Mouse (Mus musculus): ENCODE measurements around the gene Rars2. TPM values are rescaled to one million over a fixed set of nuclear protein-coding genes. Genes with fewer than 3 reads are reported as not detected.
"Not testable (repeated sequence)": the region's sequence is repeated elsewhere in the genome, so short reads cannot be mapped to it uniquely, and the experiment has no call there.

The Rars2 gene
- polyA plus RNA-seq (2015; fragmentation: Nextera tagmentation; extraction: Ambion mirVana): 57.1 and 60.2 TPM in 2 replicates

- no peaks in the 10 kb centered on the region for H3K27me3 ChIP-seq
- H3K4me2 ChIP-seq (replicated peaks): peak within 1 kb of the TSS; percentile 82
- H3K27ac ChIP-seq (replicated peaks): peak within 1 kb of the TSS; percentile 91
- peaks cover 2% of the 10 kb centered on the region; the same call in 1 of the 2 replicates for H3K36me3 ChIP-seq
- peaks cover 24% of the 10 kb centered on the region for H3K4me1 ChIP-seq
- peak within 1 kb of the TSS; percentile 91 for H3K4me3 ChIP-seq
- peak; percentile 99 for ATAC-seq (replicated peaks)
- H3K9ac ChIP-seq (replicated peaks): peak within 1 kb of the TSS; percentile 79
- H3K9me3 ChIP-seq: no peaks in the 10 kb centered on the region
- WGBS: under 1% methylated on average over 42 of the region's 42 CpGs
These were observed at the start of gene Rars2, which contains the start of gene Orc3 for GRCm38 (mm10) chr4:34614630-34615094. Gene Rars2, plus strand, starts transcription at chr4:34614957. Gene Orc3, minus strand, starts transcription at chr4:34614944.

DNA sequence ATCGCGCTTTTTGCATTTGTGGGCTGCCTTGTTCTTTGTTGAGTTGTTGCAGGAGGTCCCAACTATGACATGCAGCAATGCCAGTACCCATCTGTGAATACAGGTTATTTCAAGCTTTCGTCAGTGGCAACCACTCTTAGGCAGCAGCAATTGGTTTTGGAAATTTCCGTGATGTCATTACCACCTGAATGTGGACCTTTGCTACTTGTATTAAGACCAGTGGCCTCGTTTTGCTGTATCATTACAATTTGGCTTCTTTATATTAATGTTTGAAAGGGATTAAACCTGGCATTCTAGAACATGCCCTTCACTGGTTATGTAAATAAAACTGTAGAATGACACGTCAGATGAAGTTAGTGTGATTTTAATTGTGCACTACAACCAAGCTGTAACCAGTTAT is 48.5 kb upstream of the Rars2 start:
- no peaks in the 10 kb centered on the region for H3K9me3 ChIP-seq
- no peak overlapping the region for H3K9ac ChIP-seq (replicated peaks)
- H3K4me1 ChIP-seq: 0 out of 2 replicates have a peak, but pooled peaks cover 3% of the 10 kb centered on the region
- H3K4me2 ChIP-seq (replicated peaks): no peak overlapping the region
- H3K36me3 ChIP-seq: peaks cover 64% of the 10 kb centered on the region
- no peak overlapping the region for H3K27ac ChIP-seq (replicated peaks)
- H3K4me3 ChIP-seq: no peak overlapping the region
- 89% methylated on average over 6 of the region's 6 CpGs for WGBS
- no peaks in the 10 kb centered on the region for H3K27me3 ChIP-seq
- ATAC-seq (replicated peaks): no peak

- WGBS: 86% methylated on average over 2 of the region's 2 CpGs
- no peak for ATAC-seq (replicated peaks)
- H3K27ac ChIP-seq (replicated peaks): no peak overlapping the region
- H3K4me2 ChIP-seq (replicated peaks): no peak overlapping the region
- H3K9me3 ChIP-seq: no peaks in the 10 kb centered on the region
- no peak overlapping the region for H3K4me3 ChIP-seq
- no peaks in the 10 kb centered on the region for H3K4me1 ChIP-seq
- no peaks in the 10 kb centered on the region for H3K27me3 ChIP-seq
- H3K36me3 ChIP-seq: peaks cover 87% of the 10 kb centered on the region
- H3K9ac ChIP-seq (replicated peaks): no peak overlapping the region
These were observed 41.9 kb upstream of the Rars2 start for GRCm38 (mm10) chr4:34572876-34573275.

DNA sequence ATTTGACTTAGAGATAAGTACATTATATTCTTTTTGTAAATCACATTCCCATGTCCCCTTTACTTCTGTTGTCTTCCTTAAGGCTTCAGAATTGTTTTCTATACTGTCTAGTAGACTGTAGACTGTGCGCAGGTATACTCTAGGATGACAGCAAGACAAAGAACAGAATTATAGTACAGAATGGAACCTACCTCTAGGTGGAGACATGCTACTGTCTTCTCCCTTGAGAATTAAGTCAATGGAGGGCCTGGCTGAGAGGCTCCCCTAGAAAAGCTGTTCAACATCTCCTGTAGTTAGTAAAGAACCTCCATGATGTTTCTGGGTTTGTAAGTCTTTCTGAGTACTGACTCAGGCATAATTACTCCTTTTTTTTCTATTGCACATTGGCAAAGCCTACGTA is 37.7 kb upstream of the Rars2 start:
- no peak overlapping the region for H3K4me3 ChIP-seq
- no peaks in the 10 kb centered on the region for H3K27me3 ChIP-seq
- no peaks in the 10 kb centered on the region for H3K9me3 ChIP-seq
- no peak for ATAC-seq (replicated peaks)
- H3K4me2 ChIP-seq (replicated peaks): no peak overlapping the region
- H3K4me1 ChIP-seq: no peaks in the 10 kb centered on the region
- H3K9ac ChIP-seq (replicated peaks): no peak overlapping the region
- no peak overlapping the region; the same call in 1 of the 2 replicates for H3K27ac ChIP-seq (replicated peaks)
- 93% methylated on average over 2 of the region's 2 CpGs for WGBS
- peaks cover 79% of the 10 kb centered on the region for H3K36me3 ChIP-seq

DNA sequence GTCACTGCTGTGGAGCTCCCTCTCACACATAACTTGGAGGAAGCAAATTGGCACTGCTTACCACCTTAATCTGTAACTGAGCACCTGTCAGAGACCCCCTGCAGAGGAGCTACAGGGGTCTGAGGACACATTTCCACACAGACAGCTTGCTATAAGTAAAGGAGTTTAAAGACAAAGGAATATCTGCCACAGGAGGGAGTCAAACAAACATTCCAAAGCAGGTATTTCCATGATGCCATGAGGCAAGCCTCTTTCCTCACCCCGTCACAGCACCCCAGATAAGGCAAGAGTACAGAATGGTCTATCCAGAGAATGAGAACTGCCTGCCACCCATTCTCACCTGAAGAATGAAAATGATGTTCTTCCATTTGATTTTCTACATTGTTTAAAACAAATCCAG is 35.5 kb upstream of the Rars2 start:
- no peaks in the 10 kb centered on the region for H3K4me1 ChIP-seq
- H3K4me3 ChIP-seq: no peak overlapping the region
- no peak overlapping the region for H3K9ac ChIP-seq (replicated peaks)
- no peak overlapping the region for H3K4me2 ChIP-seq (replicated peaks)
- no peak for ATAC-seq (replicated peaks)
- no peak overlapping the region for H3K27ac ChIP-seq (replicated peaks)
- no peaks in the 10 kb centered on the region for H3K9me3 ChIP-seq
- 97% methylated on average over 1 of the region's 1 CpGs for WGBS
- H3K27me3 ChIP-seq: no peaks in the 10 kb centered on the region
- peaks cover 81% of the 10 kb centered on the region for H3K36me3 ChIP-seq

- ATAC-seq (replicated peaks); H3K4me2 ChIP-seq (replicated peaks); H3K9me3 ChIP-seq; H3K27ac ChIP-seq (replicated peaks); H3K9ac ChIP-seq (replicated peaks); H3K4me1 ChIP-seq; H3K27me3 ChIP-seq; H3K4me3 ChIP-seq: not testable (repeated sequence)
- 89% methylated on average over 1 of the region's 1 CpGs for WGBS
- H3K36me3 ChIP-seq: peaks cover 72% of the 10 kb centered on the region
These were observed 33.3 kb upstream of the Rars2 start for GRCm38 (mm10) chr4:34581489-34581888.

GRCm38 (mm10) chr4:34581990-34582389 is 32.8 kb upstream of the Rars2 start:
- no peaks in the 10 kb centered on the region for H3K4me1 ChIP-seq
- no peak for ATAC-seq (replicated peaks)
- 85% methylated on average over 7 of the region's 7 CpGs for WGBS
- H3K4me2 ChIP-seq (replicated peaks): no peak overlapping the region
- no peak overlapping the region for H3K27ac ChIP-seq (replicated peaks)
- no peak overlapping the region for H3K9ac ChIP-seq (replicated peaks)
- H3K36me3 ChIP-seq: peaks cover 70% of the 10 kb centered on the region
- H3K4me3 ChIP-seq: no peak overlapping the region
- H3K27me3 ChIP-seq: no peaks in the 10 kb centered on the region
- no peaks in the 10 kb centered on the region for H3K9me3 ChIP-seq

- no peaks in the 10 kb centered on the region for H3K9me3 ChIP-seq
- no peak overlapping the region for H3K27ac ChIP-seq (replicated peaks)
- H3K9ac ChIP-seq (replicated peaks): no peak overlapping the region
- 62% methylated on average over 5 of the region's 5 CpGs for WGBS
- no peaks in the 10 kb centered on the region for H3K27me3 ChIP-seq
- H3K4me2 ChIP-seq (replicated peaks): no peak overlapping the region
- H3K4me3 ChIP-seq: no peak overlapping the region
- H3K36me3 ChIP-seq: peaks cover 66% of the 10 kb centered on the region
- no peak for ATAC-seq (replicated peaks)
- no peaks in the 10 kb centered on the region for H3K4me1 ChIP-seq
These were observed 32.3 kb upstream of the Rars2 start for GRCm38 (mm10) chr4:34582476-34582875.

- Histone ChIP-seq H3K4me1 (no peaks in the 10 kb centered on the region), H3K4me3 (no peak overlapping the region), H3K9me3 (no peaks in the 10 kb centered on the region), H3K27me3 (no peaks in the 10 kb centered on the region), H3K9ac (replicated peaks) (no peak overlapping the region), H3K27ac (replicated peaks) (no peak overlapping the region), H3K4me2 (replicated peaks) (no peak overlapping the region), H3K36me3 (peaks cover 61% of the 10 kb centered on the region)
- ATAC-seq (replicated peaks): no peak
- 95% methylated on average over 3 of the region's 3 CpGs for WGBS
These were observed 31.3 kb upstream of the Rars2 start for GRCm38 (mm10) chr4:34583427-34583826.

GRCm38 (mm10) chr4:34584871-34585607 is 29.7 kb upstream of the Rars2 start:
- H3K4me1 ChIP-seq: no peaks in the 10 kb centered on the region
- no peaks in the 10 kb centered on the region for H3K27me3 ChIP-seq
- H3K9ac ChIP-seq (replicated peaks): no peak overlapping the region
- H3K36me3 ChIP-seq: peaks cover 49% of the 10 kb centered on the region
- WGBS: 84% methylated on average over 7 of the region's 7 CpGs
- no peak overlapping the region for H3K4me3 ChIP-seq
- ATAC-seq (replicated peaks): no peak
- no peak overlapping the region for H3K27ac ChIP-seq (replicated peaks)
- H3K4me2 ChIP-seq (replicated peaks): no peak overlapping the region
- H3K9me3 ChIP-seq: no peaks in the 10 kb centered on the region

- Histone ChIP-seq H3K36me3 (peaks cover 62% of the 10 kb centered on the region), H3K9me3 (no peaks in the 10 kb centered on the region), H3K9ac (replicated peaks) (no peak overlapping the region), H3K4me3 (no peak overlapping the region), H3K4me2 (replicated peaks) (no peak overlapping the region), H3K27me3 (no peaks in the 10 kb centered on the region), H3K27ac (replicated peaks) (no peak overlapping the region), H3K4me1 (no peaks in the 10 kb centered on the region)
- no peak for ATAC-seq (replicated peaks)
- WGBS: 90% methylated on average over 6 of the region's 6 CpGs
These were observed 11.6 kb upstream of the Rars2 start for GRCm38 (mm10) chr4:34603123-34603522.

DNA sequence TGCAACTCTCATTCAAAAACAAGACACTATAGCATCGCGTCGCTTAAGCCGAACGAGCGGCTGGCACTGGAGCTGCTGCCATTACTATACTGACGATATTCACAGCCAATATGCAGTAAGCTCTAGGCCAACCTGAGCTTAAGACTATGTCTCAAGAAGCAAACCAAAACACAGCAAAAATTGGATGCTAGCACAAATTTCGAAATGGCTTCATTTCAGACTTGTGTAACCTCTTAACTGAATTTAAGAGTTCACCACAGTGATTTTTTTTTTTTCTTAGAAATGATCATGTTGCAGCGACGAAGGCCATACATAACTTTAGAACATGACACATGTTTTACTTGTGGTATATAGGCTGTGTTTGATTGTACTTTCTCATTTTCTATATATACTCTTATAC is 8.1 kb upstream of the Rars2 start:
- no peak overlapping the region for H3K9ac ChIP-seq (replicated peaks)
- no peaks in the 10 kb centered on the region for H3K9me3 ChIP-seq
- peaks cover 39% of the 10 kb centered on the region for H3K36me3 ChIP-seq
- H3K4me3 ChIP-seq: no peak overlapping the region
- H3K4me2 ChIP-seq (replicated peaks): no peak overlapping the region
- H3K27ac ChIP-seq (replicated peaks): no peak overlapping the region
- 95% methylated on average over 10 of the region's 10 CpGs for WGBS
- ATAC-seq (replicated peaks): no peak
- no peaks in the 10 kb centered on the region for H3K27me3 ChIP-seq
- H3K4me1 ChIP-seq: no peaks in the 10 kb centered on the region

Measured in forebrain, embryonic 15.5 days (tissue).